Mouse (Mus musculus): ENCODE results near the gene Gpsm3. TPM values are rescaled to one million over a fixed set of nuclear protein-coding genes. Genes with fewer than 3 reads are reported as not detected.

Gpsm3 gene
- polyA plus RNA-seq, 1 experiment from 2014 or later: 7.5 TPM

DNA sequence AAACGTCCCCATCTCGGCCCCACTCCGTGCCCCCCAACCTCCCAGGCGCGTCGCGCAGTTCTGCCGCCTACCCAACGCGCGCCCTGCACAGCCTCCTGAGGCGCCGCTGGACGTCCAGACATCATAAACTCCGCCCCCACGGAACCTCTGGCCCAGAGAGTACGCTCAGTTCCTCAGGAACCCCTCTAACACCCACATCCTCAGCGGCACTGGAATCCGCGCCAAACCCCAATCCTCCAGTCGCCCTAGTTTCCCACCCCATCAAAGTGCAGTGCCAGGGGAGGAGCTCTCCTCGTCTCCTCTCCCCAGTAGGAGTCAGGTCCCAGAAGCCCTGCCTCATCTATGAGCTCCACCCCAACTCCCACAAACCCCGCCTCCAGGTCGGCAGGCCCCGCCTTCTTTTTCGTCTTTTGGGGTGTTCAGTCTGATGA lies 42.7 kb downstream of the Gpsm3 start:
- no peaks in the 10 kb centered on the region for H3K36me3 ChIP-seq (ENCODE audit: control insufficient read depth, insufficient read depth, low read length)
- H3K27me3 ChIP-seq (replicated peaks; ENCODE audit: control insufficient read depth, insufficient read depth, low read length): peaks cover 33% of the 10 kb centered on the region
- DNase-seq (ENCODE audit: low spot score) (peak; percentile 83), ATAC-seq (ENCODE audit: low read depth) (peak; percentile 56)
- H3K4me3 ChIP-seq (ENCODE audit: low read depth, low read length): peak overlapping the region; percentile 38
- H3K27ac ChIP-seq (replicated peaks; ENCODE audit: low read depth, low read length): no peak overlapping the region
- 2% methylated on average over 23 of the region's 26 CpGs for WGBS
- H3K4me2 ChIP-seq (ENCODE audit: low read depth, low read length): peak overlapping the region; percentile 73
- H3K4me1 ChIP-seq (ENCODE audit: control insufficient read depth, insufficient read depth, low read length): peaks cover 34% of the 10 kb centered on the region
- no peaks in the 10 kb centered on the region for H3K9me3 ChIP-seq (ENCODE audit: control insufficient read depth, low read length)
- H3K9ac ChIP-seq (ENCODE audit: low read depth, low read length): peak overlapping the region; percentile 54

GRCm38 (mm10) chr17:34635671-34636070 lies 46.1 kb downstream of the Gpsm3 start:
- ATAC-seq (ENCODE audit: low read depth) (no peak), DNase-seq (ENCODE audit: low spot score) (no peak)
- Histone ChIP-seq H3K4me2 (ENCODE audit: low read depth, low read length) (no peak overlapping the region), H3K27me3 (replicated peaks; ENCODE audit: control insufficient read depth, insufficient read depth, low read length) (peaks cover 21% of the 10 kb centered on the region), H3K36me3 (ENCODE audit: control insufficient read depth, insufficient read depth, low read length) (no peaks in the 10 kb centered on the region), H3K27ac (replicated peaks; ENCODE audit: low read depth, low read length) (no peak overlapping the region), H3K4me3 (ENCODE audit: low read depth, low read length) (no peak overlapping the region), H3K4me1 (ENCODE audit: control insufficient read depth, insufficient read depth, low read length) (peaks cover 17% of the 10 kb centered on the region), H3K9me3 (ENCODE audit: control insufficient read depth, low read length) (no peaks in the 10 kb centered on the region), H3K9ac (ENCODE audit: low read depth, low read length) (no peak overlapping the region)
- 62% methylated on average over 2 of the region's 2 CpGs for WGBS

- no peak for DNase-seq (ENCODE audit: low spot score)
- H3K9ac ChIP-seq (ENCODE audit: low read depth, low read length): no peak overlapping the region; the same call in 1 of the 2 replicates
- H3K4me2 ChIP-seq (ENCODE audit: low read depth, low read length): no peak overlapping the region
- 0 out of 2 replicates have a peak, but pooled peaks cover 5% of the 10 kb centered on the region for H3K27me3 ChIP-seq (replicated peaks; ENCODE audit: control insufficient read depth, insufficient read depth, low read length)
- no peak overlapping the region for H3K27ac ChIP-seq (replicated peaks; ENCODE audit: low read depth, low read length)
- no peak for ATAC-seq (ENCODE audit: low read depth)
- 61% methylated on average over 3 of the region's 3 CpGs for WGBS
- no peaks in the 10 kb centered on the region for H3K36me3 ChIP-seq (ENCODE audit: control insufficient read depth, insufficient read depth, low read length)
- H3K4me1 ChIP-seq (ENCODE audit: control insufficient read depth, insufficient read depth, low read length): peaks cover 12% of the 10 kb centered on the region; the same call in 1 of the 2 replicates
- H3K9me3 ChIP-seq (ENCODE audit: control insufficient read depth, low read length): no peaks in the 10 kb centered on the region
- no peak overlapping the region for H3K4me3 ChIP-seq (ENCODE audit: low read depth, low read length)
Observed at GRCm38 (mm10) chr17:34637459-34637858, 47.9 kb downstream of the Gpsm3 start.

DNA sequence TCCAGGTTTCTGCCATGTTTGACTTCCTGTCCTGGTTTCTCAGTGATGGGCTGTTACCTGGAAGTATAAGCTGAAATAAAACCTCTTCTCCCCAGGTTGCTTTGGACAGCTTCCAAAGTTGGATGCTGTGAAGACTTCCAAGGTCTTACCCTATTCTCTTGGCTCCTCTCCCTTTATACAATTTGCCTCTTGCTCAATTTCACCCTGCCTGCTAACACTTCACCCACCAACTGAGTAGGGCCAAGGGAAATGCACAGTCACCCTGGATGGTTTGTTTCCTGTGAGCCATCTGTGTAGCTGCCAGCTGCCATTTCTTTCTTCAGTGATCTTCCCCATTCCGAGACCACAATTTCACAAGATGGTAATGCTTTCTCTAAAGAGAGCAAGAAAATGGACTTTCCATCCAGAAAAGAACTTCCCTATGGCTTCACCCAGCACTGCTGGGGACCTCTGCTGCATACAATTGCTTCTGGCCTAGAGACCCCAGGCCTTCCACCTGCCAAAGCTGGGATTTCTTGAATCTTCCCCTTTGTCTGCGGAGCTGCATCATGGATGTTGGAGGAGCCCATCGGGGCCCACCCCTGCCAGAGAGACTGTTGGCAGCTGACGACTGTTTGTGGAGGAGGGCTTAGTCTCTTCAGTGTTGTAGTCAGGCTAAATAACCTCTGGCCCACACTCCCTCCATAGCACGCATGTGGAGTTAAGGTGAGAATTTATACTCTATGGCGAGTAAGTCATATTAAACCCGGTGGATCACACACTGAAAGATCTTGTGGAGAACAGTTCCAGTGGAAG lies 50.1 kb downstream of the Gpsm3 start:
- DNase-seq (ENCODE audit: low spot score) (no peak), ATAC-seq (ENCODE audit: low read depth) (no peak)
- 77% methylated on average over 7 of the region's 7 CpGs for WGBS
- H3K4me1 ChIP-seq (ENCODE audit: control insufficient read depth, insufficient read depth, low read length): peaks cover 14% of the 10 kb centered on the region; the same call in 1 of the 2 replicates
- H3K4me3 ChIP-seq (ENCODE audit: low read depth, low read length): no peak overlapping the region
- H3K9me3 ChIP-seq (ENCODE audit: control insufficient read depth, low read length): no peaks in the 10 kb centered on the region
- no peak overlapping the region for H3K4me2 ChIP-seq (ENCODE audit: low read depth, low read length)
- no peak overlapping the region for H3K9ac ChIP-seq (ENCODE audit: low read depth, low read length)
- no peak overlapping the region for H3K27ac ChIP-seq (replicated peaks; ENCODE audit: low read depth, low read length)
- H3K36me3 ChIP-seq (ENCODE audit: control insufficient read depth, insufficient read depth, low read length): no peaks in the 10 kb centered on the region
- no peaks in the 10 kb centered on the region for H3K27me3 ChIP-seq (replicated peaks; ENCODE audit: control insufficient read depth, insufficient read depth, low read length)

DNA sequence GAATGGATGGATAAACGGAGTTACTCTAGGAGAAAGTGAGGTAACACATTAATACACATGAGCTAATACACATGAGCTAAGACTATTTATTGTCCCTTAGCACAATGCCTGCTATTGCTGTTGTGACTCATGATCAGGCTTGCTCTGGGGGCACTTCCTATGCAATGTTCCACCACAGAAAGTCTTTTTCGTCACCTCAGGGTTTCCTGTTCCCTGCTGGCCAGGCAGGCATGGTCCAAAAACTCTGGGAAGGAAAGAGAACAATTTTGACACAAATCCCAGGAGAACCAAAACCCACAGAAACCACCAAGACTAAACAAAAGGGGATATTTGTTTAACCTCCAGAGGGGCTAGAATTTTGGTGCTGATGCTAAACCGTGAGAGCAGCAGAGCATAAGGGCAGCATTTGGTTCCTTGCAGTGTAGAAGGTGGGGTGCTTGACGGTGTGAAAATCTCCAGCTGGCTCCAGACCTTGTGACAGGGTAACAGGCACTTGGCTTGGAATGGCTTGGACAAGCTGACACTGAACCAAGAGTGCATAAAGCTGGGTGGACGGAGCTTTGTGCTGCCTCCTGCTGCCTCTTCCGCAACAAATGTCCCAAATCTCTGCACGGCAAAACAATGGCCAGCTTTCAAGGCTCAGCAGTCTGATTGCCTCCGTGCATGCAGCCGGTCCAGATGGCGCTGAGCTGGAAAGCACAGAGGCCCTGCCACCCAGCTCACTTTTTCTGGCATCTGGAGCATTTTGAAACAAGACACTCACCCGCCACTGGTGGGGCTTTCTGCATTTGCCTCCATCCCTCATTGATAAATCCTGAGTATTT lies 51.4 kb downstream of the Gpsm3 start:
- Histone ChIP-seq H3K4me3 (ENCODE audit: low read depth, low read length) (no peak overlapping the region), H3K4me2 (ENCODE audit: low read depth, low read length) (peak overlapping the region; percentile 28; the same call in 1 of the 2 replicates), H3K36me3 (ENCODE audit: control insufficient read depth, insufficient read depth, low read length) (no peaks in the 10 kb centered on the region), H3K27ac (replicated peaks; ENCODE audit: low read depth, low read length) (peak overlapping the region; percentile 81), H3K9ac (ENCODE audit: low read depth, low read length) (peak overlapping the region; percentile 50), H3K9me3 (ENCODE audit: control insufficient read depth, low read length) (no peaks in the 10 kb centered on the region), H3K4me1 (ENCODE audit: control insufficient read depth, insufficient read depth, low read length) (peaks cover 21% of the 10 kb centered on the region), H3K27me3 (replicated peaks; ENCODE audit: control insufficient read depth, insufficient read depth, low read length) (no peaks in the 10 kb centered on the region)
- DNase-seq (ENCODE audit: low spot score): peak; percentile 84
- ATAC-seq (ENCODE audit: low read depth): peak; percentile 56
- 10% methylated on average over 11 of the region's 11 CpGs for WGBS

Other genes with a start within 250 kb of the Gpsm3 start
- not detected in 2 replicates for gene Btnl2, start 235.0 kb upstream of the Gpsm3 start, polyA plus RNA-seq (2014; fragmentation: Nextera tagmentation; extraction: Ambion mirVana)
- not detected in 2 replicates for gene Btnl1, start 212.7 kb upstream of the Gpsm3 start, polyA plus RNA-seq (2014; fragmentation: Nextera tagmentation; extraction: Ambion mirVana)
- gene BC051142, start 191.0 kb upstream of the Gpsm3 start, polyA plus RNA-seq (2014; fragmentation: Nextera tagmentation; extraction: Ambion mirVana): 0.38 and 0.71 TPM in 2 replicates
- not detected in 2 replicates for gene Btnl4, start 112.5 kb upstream of the Gpsm3 start, polyA plus RNA-seq (2014; fragmentation: Nextera tagmentation; extraction: Ambion mirVana)
- gene Btnl6, start 72.5 kb upstream of the Gpsm3 start, polyA plus RNA-seq (2014; fragmentation: Nextera tagmentation; extraction: Ambion mirVana): not detected in 2 replicates
- 4.7 and 5.3 TPM in 2 replicates for gene Notch4, start 25.5 kb upstream of the Gpsm3 start, polyA plus RNA-seq (2014; fragmentation: Nextera tagmentation; extraction: Ambion mirVana)
- 11.3 and 12.2 TPM in 2 replicates for gene Pbx2, start 1.5 kb downstream of the Gpsm3 start, polyA plus RNA-seq (2014; fragmentation: Nextera tagmentation; extraction: Ambion mirVana)
- 2.0 and 2.3 TPM in 2 replicates for gene Ager, start 8.1 kb downstream of the Gpsm3 start, polyA plus RNA-seq (2014; fragmentation: Nextera tagmentation; extraction: Ambion mirVana)
- gene Rnf5, start 13.9 kb downstream of the Gpsm3 start, polyA plus RNA-seq (2014; fragmentation: Nextera tagmentation; extraction: Ambion mirVana): 80.8 and 85.3 TPM in 2 replicates
- gene Agpat1, start 14.5 kb downstream of the Gpsm3 start, polyA plus RNA-seq (2014; fragmentation: Nextera tagmentation; extraction: Ambion mirVana): 54.8 and 60.5 TPM in 2 replicates
- 12.3 and 14.0 TPM in 2 replicates for gene Egfl8, start 26.2 kb downstream of the Gpsm3 start, polyA plus RNA-seq (2014; fragmentation: Nextera tagmentation; extraction: Ambion mirVana)
- gene Ppt2, start 38.7 kb downstream of the Gpsm3 start, polyA plus RNA-seq (2014; fragmentation: Nextera tagmentation; extraction: Ambion mirVana): 23.6 and 26.4 TPM in 2 replicates
- 0.64 and 0.92 TPM in 2 replicates for gene Prrt1, start 39.7 kb downstream of the Gpsm3 start, polyA plus RNA-seq (2014; fragmentation: Nextera tagmentation; extraction: Ambion mirVana)
- 10.0 and 11.8 TPM in 2 replicates for gene Fkbpl, start 55.0 kb downstream of the Gpsm3 start, polyA plus RNA-seq (2014; fragmentation: Nextera tagmentation; extraction: Ambion mirVana)
- gene Atf6b, start 57.3 kb downstream of the Gpsm3 start, polyA plus RNA-seq (2014; fragmentation: Nextera tagmentation; extraction: Ambion mirVana): 60.8 and 68.5 TPM in 2 replicates
- gene Tnxb, start 80.7 kb downstream of the Gpsm3 start, polyA plus RNA-seq (2014; fragmentation: Nextera tagmentation; extraction: Ambion mirVana): 1.8 and 3.1 TPM in 2 replicates
- 0.93 and 1.1 TPM in 2 replicates for gene C4b, start 154.1 kb downstream of the Gpsm3 start, polyA plus RNA-seq (2014; fragmentation: Nextera tagmentation; extraction: Ambion mirVana)
- gene Cyp21a1, start 214.8 kb downstream of the Gpsm3 start, polyA plus RNA-seq (2014; fragmentation: Nextera tagmentation; extraction: Ambion mirVana): not detected in 2 replicates
- gene Stk19, start 247.1 kb downstream of the Gpsm3 start, polyA plus RNA-seq (2014; fragmentation: Nextera tagmentation; extraction: Ambion mirVana): 21.1 and 21.7 TPM in 2 replicates
- gene Dxo, start 247.2 kb downstream of the Gpsm3 start, polyA plus RNA-seq (2014; fragmentation: Nextera tagmentation; extraction: Ambion mirVana): 53.0 and 54.2 TPM in 2 replicates

Measured in embryonic facial prominence, embryonic 14.5 days (tissue).